ENCODE assay signal across 14 mouse cellular contexts in genomic region chr13:105224048-105224447, GRCm38 (mm10).
DNase-seq lines count a peak whose midpoint lies in the region; ATAC-seq lines count a peak whose summit lies in the region.
"Had no signal": no experiment of that assay in that cellular context is flagged by ENCODE, and none has a peak within 500 bp of the region (broad histone marks: within the 10 kb centered on the region; RNA-seq: fewer than 3 reads in every experiment).

No protein-coding gene starts in this region.

- WGBS in hindbrain, embryonic 10.5 days, result 49% methylated on average over 10 of the region's 10 CpGs
- WGBS in hindbrain, embryonic 11.5 days, result 54% methylated on average over 10 of the region's 10 CpGs

- no peak for ATAC-seq in hindbrain, embryonic 11.5 days (ENCODE audit: low FRiP score)
- peak; percentile 30 to 40; a peak in 1 of 4 replicates for ATAC-seq in hematopoietic stem cell, adult 5-6 weeks (replicated peaks in 1 of 2; ENCODE audit: insufficient read depth in 1 of 2, low FRiP score in 2 of 2, low TSS enrichment in 1 of 2, low read depth in 1 of 2, poor library complexity in 2 of 2, severe bottlenecking in 2 of 2)
- ATAC-seq: CD4-positive, CD25-positive, alpha-beta regulatory T cell, adult 4 months had no signal

- H3K9ac ChIP-seq in hindbrain, embryonic 11.5 days (ENCODE audit: low read depth, low read length), result no peak overlapping the region
- H3K9ac ChIP-seq: hindbrain, embryonic 15.5 days had no signal

- H3K4me3 ChIP-seq in hindbrain, embryonic 10.5 days, result no peak overlapping the region
- no peak overlapping the region for H3K4me3 ChIP-seq in hindbrain, embryonic 11.5 days (ENCODE audit: low read depth, low read length)
- H3K4me3 ChIP-seq: hindbrain, embryonic 15.5 days had no signal

- peaks cover 8% of the 10 kb centered on the region; the same call in 1 of the 2 replicates for H3K4me1 ChIP-seq in hindbrain, embryonic 10.5 days (replicated peaks)
- no peaks in the 10 kb centered on the region for H3K4me1 ChIP-seq in hindbrain, embryonic 11.5 days (replicated peaks; ENCODE audit: control insufficient read depth, insufficient read depth, low read length)
- H3K4me1 ChIP-seq: hindbrain, embryonic 15.5 days had no signal

- no peaks in the 10 kb centered on the region for H3K36me3 ChIP-seq in hindbrain, embryonic 10.5 days
- H3K36me3 ChIP-seq in hindbrain, embryonic 11.5 days (ENCODE audit: control insufficient read depth, insufficient read depth, low read length), result no peaks in the 10 kb centered on the region
- H3K36me3 ChIP-seq in splenic B cell, adult 2 months (ENCODE audit: control insufficient read depth, insufficient read depth, low read length, poor library complexity, severe bottlenecking), result no peaks in the 10 kb centered on the region
- H3K36me3 ChIP-seq: hindbrain, embryonic 15.5 days had no signal

- no peaks in the 10 kb centered on the region for H3K9me3 ChIP-seq in hindbrain, embryonic 10.5 days
- no peaks in the 10 kb centered on the region for H3K9me3 ChIP-seq in hindbrain, embryonic 11.5 days (ENCODE audit: control insufficient read depth, low read length)
- H3K9me3 ChIP-seq: hindbrain, embryonic 15.5 days had no signal

- no peak overlapping the region for H3K27ac ChIP-seq in hindbrain, embryonic 10.5 days
- no peak overlapping the region for H3K27ac ChIP-seq in hindbrain, embryonic 11.5 days (ENCODE audit: low read depth, low read length)
- H3K27ac ChIP-seq: hindbrain, embryonic 15.5 days had no signal

- no peak overlapping the region for H3K4me2 ChIP-seq in hindbrain, embryonic 11.5 days (replicated peaks; ENCODE audit: low read depth, low read length)
- H3K4me2 ChIP-seq: hindbrain, embryonic 15.5 days had no signal

- H3K27me3 ChIP-seq in hindbrain, embryonic 10.5 days (ENCODE audit: insufficient read depth, poor library complexity, severe bottlenecking), result no peaks in the 10 kb centered on the region
- H3K27me3 ChIP-seq in hindbrain, embryonic 11.5 days (ENCODE audit: control insufficient read depth, insufficient read depth, low read length), result no peaks in the 10 kb centered on the region
- H3K27me3 ChIP-seq in splenic B cell, adult 2 months (ENCODE audit: control insufficient read depth, insufficient read depth, low read length, poor library complexity, severe bottlenecking), result no peaks in the 10 kb centered on the region
- H3K27me3 ChIP-seq: hindbrain, embryonic 15.5 days had no signal

- peak; percentile 7 for DNase-seq in hindbrain, embryonic 10.5 days (ENCODE audit: low spot score)
- DNase-seq in hindbrain, embryonic 11.5 days (ENCODE audit: low spot score), result no peak
- peak; percentile 21 for DNase-seq in thymus, postnatal 0 days (ENCODE audit: low spot score)
- no peak for DNase-seq in thymus, adult 18-20 months
- peak; percentile 11 for DNase-seq in splenic B cell, adult 2 months (ENCODE audit: low read depth, low spot score)
- DNase-seq in left cerebral cortex, adult 9 months (ENCODE audit: low spot score in 2 of 2), result no peak
- DNase-seq: cerebellum, adult 18-20 months; kidney, adult 18-20 months; kidney, postnatal 25 days; left cerebral cortex, postnatal 4 days; lung, adult 18-20 months had no signal

Comparison
In these comparisons a context has a peak if more than half of its experiments do, and no peak if none do; other contexts are left out.
1. DNase-seq: peak in hindbrain, embryonic 10.5 days (single experiment), thymus, postnatal 0 days (single experiment) and splenic B cell, adult 2 months (single experiment); none in hindbrain, embryonic 11.5 days (single experiment), thymus, adult 18-20 months (0 of 2) and left cerebral cortex, adult 9 months (0 of 2).